Mouse (Mus musculus) stomach, postnatal 0 days (tissue): ENCODE results near the gene Hist1h3g.

Experiments used
- CTCF ChIP-seq: IDR thresholded peaks from 2 replicates; pipeline ENCODE4 v1.5.1; 2016; ENCODE audit warnings: antibody characterized with exemption, low read depth, mild to moderate bottlenecking, moderate library complexity
- EP300 ChIP-seq: optimal IDR thresholded peaks from 2 replicates; pipeline ENCODE3; 2016; ENCODE audit warnings: antibody characterized with exemption

DNA sequence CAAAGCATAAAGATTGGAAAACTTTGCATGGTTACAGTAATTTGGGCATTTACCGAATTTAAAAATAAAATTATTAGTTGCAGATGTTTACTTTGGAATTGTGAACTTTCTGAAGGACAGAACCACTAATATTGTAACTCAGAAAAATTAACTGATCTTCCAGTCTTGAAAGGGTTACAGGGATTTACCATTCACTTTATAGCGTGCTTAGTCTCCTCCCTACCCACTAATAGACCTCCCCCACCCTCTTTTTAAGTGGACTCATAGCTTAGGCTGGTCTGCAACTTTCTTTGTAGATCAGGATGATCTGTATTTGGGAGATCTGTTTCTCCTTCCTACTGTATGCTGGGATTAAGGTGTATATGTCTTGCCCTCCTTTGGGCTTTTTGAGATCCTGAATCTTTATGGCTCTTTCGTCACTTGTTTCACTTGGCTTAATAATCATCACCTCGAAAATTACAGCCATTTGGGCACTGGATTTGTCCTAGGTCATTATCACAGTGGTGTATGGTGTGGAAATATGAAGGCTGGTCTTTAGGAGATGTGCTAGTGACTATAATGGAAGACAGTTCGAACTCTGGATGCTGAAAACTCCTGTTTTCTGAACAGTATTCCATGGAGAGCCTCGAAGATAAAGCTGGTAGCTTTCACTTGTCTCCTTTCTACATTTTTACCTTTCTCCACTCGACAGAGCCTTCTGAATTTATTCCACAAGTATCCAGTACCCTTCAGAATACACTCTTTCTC lies 1.0 kb downstream of the Hist1h3g start:
- TF ChIP-seq EP300 (no peak), CTCF (no peak)
